Mouse (Mus musculus): Measurements from ENCODE around the gene Opn4. TPM values are rescaled to one million over a fixed set of nuclear protein-coding genes. Genes with fewer than 3 reads are reported as not detected.

Gene Opn4
- total RNA-seq, 2 experiments from 2014 or later, result not detected

- no peak for TF ChIP-seq CTCF (IDR thresholded peaks at IDR 0.05)
- no peak for DNase-seq (ENCODE audit: extremely low spot score in 1 of 2, low spot score in 2 of 2)
- intact Hi-C loops (cut with DNase I), result no loop called here
- no peak overlapping the region for H3K4me3 ChIP-seq
- peak overlapping the region; percentile 63; the same call in 1 of the 2 replicates for H3K27ac ChIP-seq
Measured at GRCm38 (mm10) chr14:34590017-34590570, 9.8 kb downstream of the Opn4 start.

DNA sequence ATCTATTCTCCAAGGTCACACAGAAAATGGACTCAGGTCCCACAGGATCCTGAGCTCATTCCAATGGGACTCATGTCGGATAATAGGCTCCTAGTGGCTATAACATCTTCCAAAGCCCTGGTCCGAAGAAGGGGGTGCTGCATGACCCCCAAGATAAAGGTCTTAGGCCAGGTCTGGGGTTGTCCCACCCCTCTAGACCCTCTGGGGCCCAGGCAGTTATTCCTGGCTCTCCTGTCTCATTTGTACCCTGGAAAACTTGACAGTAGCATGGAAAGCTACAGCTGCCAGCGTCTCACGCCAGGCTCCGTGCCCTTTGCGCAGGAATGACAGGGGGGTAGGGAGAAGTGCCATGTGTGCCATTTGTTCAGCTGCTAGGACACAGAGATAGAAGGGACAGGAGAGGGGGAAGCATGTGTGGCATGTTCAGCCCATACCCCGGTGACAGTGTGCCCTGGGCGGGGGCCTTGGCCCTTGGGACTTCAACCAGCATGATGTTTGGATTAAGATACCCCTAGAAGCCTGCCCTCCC is 10.7 kb downstream of the Opn4 start:
- H3K27ac ChIP-seq, result no peak overlapping the region; the same call in 1 of the 2 replicates
- intact Hi-C loops (cut with DNase I), result no loop called here
- DNase-seq (ENCODE audit: extremely low spot score in 1 of 2, low spot score in 2 of 2), result no peak
- no peak for TF ChIP-seq CTCF (IDR thresholded peaks at IDR 0.05)
- no peak overlapping the region for H3K4me3 ChIP-seq

DNA sequence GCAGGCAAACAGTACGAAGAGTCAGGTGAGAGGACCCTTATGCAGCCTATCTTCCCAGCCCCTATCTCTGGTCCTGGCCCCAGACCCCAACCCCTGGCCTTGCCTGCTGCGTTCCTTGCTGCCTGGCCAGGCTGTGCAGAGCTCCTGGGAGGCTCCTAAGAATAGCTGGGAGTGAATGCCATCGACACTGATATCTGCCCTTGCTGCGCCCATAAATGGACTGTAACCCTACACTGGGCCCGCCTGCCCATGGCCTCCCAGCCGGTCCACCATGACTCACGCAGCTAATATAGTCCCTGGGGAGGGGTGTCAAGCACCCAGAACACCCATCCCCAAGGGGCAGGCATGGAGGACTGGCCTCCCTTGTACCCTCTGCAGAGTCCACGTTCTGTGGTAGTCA is 11.4 kb downstream of the Opn4 start, which contains the start of gene Ldb3:
TSS of gene Ldb3 (minus strand) at position 185 of the 400 bp plus-strand sequence.
- no peak for TF ChIP-seq CTCF (IDR thresholded peaks at IDR 0.05)
- no peak within 1 kb of the TSS for H3K27ac ChIP-seq
- H3K4me3 ChIP-seq, result no peak within 1 kb of the TSS
- DNase-seq (ENCODE audit: extremely low spot score in 1 of 2, low spot score in 2 of 2), result no peak
- intact Hi-C loops (cut with DNase I), result no loop called here

- Histone ChIP-seq H3K27ac (no peak overlapping the region), H3K4me3 (no peak overlapping the region)
- no peak for TF ChIP-seq CTCF (IDR thresholded peaks at IDR 0.05)
- no peak for DNase-seq (ENCODE audit: extremely low spot score in 1 of 2, low spot score in 2 of 2)
- intact Hi-C loops (cut with DNase I), result no loop called here
Measured at GRCm38 (mm10) chr14:34588005-34588404, 11.9 kb downstream of the Opn4 start.

DNA sequence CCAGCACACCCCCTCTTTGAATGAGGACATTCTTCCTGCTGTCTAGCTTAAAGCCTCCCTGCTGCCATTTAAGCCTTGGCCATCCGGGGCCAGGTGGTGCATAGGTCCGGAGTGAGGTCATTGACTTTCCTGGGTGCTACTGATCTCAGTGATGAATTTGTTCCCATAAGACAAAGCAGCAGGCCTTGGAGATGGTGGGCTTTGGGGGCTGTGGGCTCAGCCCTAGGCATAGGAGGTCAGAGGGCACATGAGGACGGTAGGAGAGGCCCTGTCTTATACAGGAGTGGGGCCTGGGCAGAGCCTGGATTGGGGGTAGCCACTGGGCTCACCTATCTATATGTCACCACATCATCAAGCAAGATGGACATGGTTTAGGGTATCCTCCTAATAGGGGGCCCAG is 13.1 kb downstream of the Opn4 start:
- no peak overlapping the region for H3K27ac ChIP-seq
- intact Hi-C loops (cut with DNase I), result no loop called here
- no peak overlapping the region for H3K4me3 ChIP-seq
- no peak for TF ChIP-seq CTCF (IDR thresholded peaks at IDR 0.05)
- no peak for DNase-seq (ENCODE audit: extremely low spot score in 1 of 2, low spot score in 2 of 2)

DNA sequence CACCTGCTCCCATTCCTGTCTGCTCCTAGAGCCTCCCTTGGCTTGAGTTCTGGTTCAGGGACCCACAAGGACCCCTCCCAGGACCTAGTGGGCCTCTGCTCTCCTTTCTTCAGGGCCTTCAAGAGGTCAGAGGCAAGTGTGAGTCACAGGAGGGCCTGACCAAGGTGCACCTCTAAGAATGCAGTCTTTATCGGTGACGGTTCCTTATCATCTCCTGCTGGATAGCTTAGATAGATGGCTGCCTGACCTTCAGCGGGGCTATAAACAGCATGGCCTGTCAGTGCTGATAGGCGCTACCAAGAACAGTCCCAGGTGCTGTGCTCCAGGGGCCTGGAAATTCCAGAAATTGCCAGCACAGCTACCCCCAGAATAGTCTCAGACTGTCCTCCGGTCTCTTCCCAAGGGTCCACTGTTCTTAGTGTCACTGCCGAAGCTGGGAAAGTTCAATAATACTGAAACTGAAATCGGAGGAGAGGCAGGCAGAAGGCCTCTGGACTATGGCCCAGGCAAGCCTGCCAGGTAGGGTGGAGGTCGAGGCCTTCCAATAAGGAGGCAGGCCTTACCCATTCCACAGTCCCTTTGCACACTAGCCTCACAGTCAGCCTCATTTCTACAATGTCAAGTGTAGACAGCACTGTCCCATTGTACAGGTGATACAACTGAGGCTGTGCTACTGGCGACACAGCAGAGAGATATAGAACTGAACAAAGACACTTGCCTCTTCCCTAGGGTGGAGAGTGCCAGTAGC is 14.4 kb downstream of the Opn4 start:
- no peak overlapping the region for H3K27ac ChIP-seq
- intact Hi-C loops (cut with DNase I), result no loop called here
- H3K4me3 ChIP-seq, result no peak overlapping the region
- no peak for TF ChIP-seq CTCF (IDR thresholded peaks at IDR 0.05)
- no peak for DNase-seq (ENCODE audit: extremely low spot score in 1 of 2, low spot score in 2 of 2)

- TF ChIP-seq CTCF (IDR thresholded peaks at IDR 0.05), result no peak
- Histone ChIP-seq H3K4me3 (no peak overlapping the region), H3K27ac (no peak overlapping the region)
- intact Hi-C loops (cut with DNase I), result no loop called here
- no peak for DNase-seq (ENCODE audit: extremely low spot score in 1 of 2, low spot score in 2 of 2)
Measured at GRCm38 (mm10) chr14:34582740-34583427, 17.1 kb downstream of the Opn4 start.

DNA sequence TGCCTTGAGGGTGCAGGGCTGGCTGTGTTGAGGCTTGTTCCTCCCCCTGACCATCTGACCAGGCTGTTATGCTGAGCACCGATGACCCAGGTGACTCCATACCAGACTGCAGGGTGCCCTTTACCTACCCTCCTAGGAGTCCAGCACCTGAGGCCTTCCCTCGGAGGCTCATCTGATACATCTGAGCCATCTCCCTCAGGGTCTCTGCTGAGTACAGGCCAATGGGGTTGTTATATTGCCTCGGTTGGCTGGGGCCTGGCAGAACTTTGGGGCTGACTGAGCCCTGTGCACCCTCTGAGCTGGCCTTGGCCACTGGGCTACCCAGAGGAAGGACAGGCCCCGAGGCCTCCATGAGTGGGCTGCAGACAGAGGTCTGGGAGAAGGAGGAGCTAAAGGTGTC is 23.1 kb downstream of the Opn4 start:
- intact Hi-C loops (cut with DNase I), result no loop called here
- no peak for TF ChIP-seq CTCF (IDR thresholded peaks at IDR 0.05)

DNA sequence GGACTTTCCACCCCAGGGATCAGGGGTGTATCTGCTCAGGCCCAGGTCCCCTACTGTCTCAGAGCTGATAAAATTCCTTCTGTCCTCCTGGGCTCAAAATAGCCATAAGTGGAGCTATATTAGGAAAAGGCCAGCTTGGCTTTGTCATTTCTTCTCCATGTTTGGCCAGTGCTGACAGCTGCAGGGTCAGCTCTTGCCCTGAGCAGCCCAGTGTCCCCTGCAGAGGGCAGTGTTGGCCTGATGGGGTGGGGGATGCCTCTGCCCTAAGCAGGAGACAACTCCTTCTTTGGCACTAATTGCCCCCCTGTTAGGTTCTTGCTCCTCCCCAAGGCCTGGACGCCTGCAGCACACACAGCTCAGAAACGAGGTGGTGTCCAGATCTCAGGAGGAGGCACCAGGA is 25.9 kb downstream of the Opn4 start:
- no peak for DNase-seq (ENCODE audit: extremely low spot score in 1 of 2, low spot score in 2 of 2)
- peak; percentile 29 for TF ChIP-seq CTCF (IDR thresholded peaks at IDR 0.05)
- no peak overlapping the region for H3K27ac ChIP-seq
- intact Hi-C loops (cut with DNase I), result no loop called here
- no peak overlapping the region for H3K4me3 ChIP-seq

More for the DNA sequence above, 23.1 kb downstream of the Opn4 start:
- Histone ChIP-seq H3K4me3 (no peak overlapping the region), H3K27ac (no peak overlapping the region)
- no peak for DNase-seq (ENCODE audit: extremely low spot score in 1 of 2, low spot score in 2 of 2)

DNA sequence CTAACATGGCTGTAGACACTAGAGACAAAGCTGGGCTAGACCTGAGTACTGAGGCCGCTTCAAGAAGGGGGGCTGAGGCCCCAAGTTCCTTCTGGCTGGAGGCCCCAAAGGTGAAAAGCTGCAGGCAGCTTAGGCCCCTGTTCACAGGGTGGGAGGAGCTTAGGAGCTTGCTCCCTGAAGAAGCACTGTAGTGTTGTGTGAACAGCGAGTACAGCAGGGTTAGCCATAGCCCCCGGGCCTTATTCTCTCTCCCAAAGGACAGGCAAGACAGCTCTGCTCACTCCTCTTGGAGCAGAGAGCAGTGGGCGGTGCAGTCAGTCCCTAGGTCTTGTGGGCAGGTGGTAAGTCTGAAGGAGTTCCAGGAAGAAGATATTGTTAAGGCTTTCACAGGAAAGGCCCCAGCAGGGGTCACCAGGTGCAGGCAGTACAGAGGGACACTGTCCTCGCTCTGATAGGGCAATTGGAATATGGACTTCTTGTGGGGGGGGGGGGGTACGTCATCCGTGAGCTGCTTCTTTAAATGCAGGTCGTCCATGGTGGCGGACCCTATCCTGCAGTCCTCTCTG is 26.5 kb downstream of the Opn4 start:
- no peak overlapping the region for H3K27ac ChIP-seq
- DNase-seq (ENCODE audit: extremely low spot score in 1 of 2, low spot score in 2 of 2), result no peak
- no peak for TF ChIP-seq CTCF (IDR thresholded peaks at IDR 0.05)
- no peak overlapping the region for H3K4me3 ChIP-seq
- intact Hi-C loops (cut with DNase I), result no loop called here

DNA sequence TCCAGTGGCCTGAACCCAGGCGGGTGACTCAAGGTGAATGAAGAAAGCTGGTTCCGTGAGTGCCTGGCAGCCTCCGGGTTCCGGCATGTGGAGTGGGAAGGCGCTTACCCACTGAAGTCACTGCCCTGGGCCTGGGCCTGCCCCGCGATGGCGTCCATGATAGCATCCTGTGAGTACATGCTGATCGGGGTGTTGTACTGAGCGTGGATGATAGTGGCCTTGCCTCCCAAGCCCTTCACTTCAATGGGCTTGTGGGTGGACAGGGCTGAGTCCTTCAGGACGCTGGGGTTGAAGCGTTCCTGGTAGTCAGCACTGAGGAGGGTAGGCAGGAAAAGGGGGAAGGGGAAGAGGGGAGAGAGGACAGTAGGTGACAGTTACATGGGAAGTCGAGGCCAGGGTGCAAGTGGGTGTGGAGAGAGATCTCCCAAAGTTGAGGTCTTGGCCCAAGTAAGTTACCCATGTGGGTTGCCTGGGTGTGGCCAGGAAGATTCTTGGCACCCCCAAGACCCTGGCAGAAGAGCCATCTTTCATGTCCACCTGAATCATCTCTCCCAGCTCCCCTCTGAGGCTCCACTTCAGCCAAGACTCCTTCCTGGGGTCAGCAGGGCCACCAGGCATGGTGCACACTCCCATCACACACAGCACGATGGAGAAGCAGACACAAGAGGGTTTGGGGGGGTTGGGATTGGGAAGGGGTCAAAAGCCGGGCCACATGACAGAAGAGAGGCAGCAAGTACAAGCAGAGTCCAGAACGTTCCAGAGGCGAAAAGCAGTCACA is 28.1 kb downstream of the Opn4 start:
- TF ChIP-seq CTCF (IDR thresholded peaks at IDR 0.05), result no peak
- intact Hi-C loops (cut with DNase I), result loop anchor here (2.0 kb wide), 2 partner anchors 113 to 299 kb away; no protein-coding TSS in a partner anchor

More for the DNA sequence above, 28.1 kb downstream of the Opn4 start:
- Histone ChIP-seq H3K27ac (no peak overlapping the region), H3K4me3 (no peak overlapping the region)
- no peak for DNase-seq (ENCODE audit: extremely low spot score in 1 of 2, low spot score in 2 of 2)

Data from left cerebral cortex, adult 2 months (tissue).